Mouse (Mus musculus) midbrain, embryonic 13.5 days (tissue): ENCODE measurements around the gene Slc23a2. TPM values are rescaled to one million over a fixed set of nuclear protein-coding genes. Genes with fewer than 3 reads are reported as not detected.

ENCODE experiments used
- ATAC-seq: fragments of 200-750 bp; cut with Nextera tagmentation; 2 replicates; pipeline ENCODE4 v1.8.0; 2017; ENCODE audit warnings: mild to moderate bottlenecking, moderate TSS enrichment, moderate library complexity
- H3K27ac ChIP-seq: fragments of 300-500 bp; sonication (generic); 2 replicates; pipeline ENCODE4 v1.5.1; 2015; ENCODE audit warnings: inconsistent platforms, mild to moderate bottlenecking, moderate library complexity
- H3K27me3 ChIP-seq: fragments of 300-500 bp; sonication (generic); 2 replicates; pipeline ENCODE4 v1.6.1; 2015; ENCODE audit warnings: mild to moderate bottlenecking, inconsistent platforms
- H3K36me3 ChIP-seq: fragments of 300-500 bp; sonication (generic); 2 replicates; pipeline ENCODE4 v1.6.1; 2015; ENCODE audit warnings: mild to moderate bottlenecking, inconsistent platforms
- H3K4me1 ChIP-seq: fragments of 300-500 bp; sonication (generic); replicated peaks from 2 replicates; pipeline ENCODE4 v1.6.1; 2015; ENCODE audit warnings: inconsistent platforms
- H3K4me2 ChIP-seq: fragments of 300-500 bp; sonication (generic); replicated peaks from 2 replicates; pipeline ENCODE4 v1.6.1; 2015; ENCODE audit warnings: moderate library complexity, mild to moderate bottlenecking, inconsistent platforms
- H3K4me3 ChIP-seq: fragments of 300-500 bp; sonication (generic); replicated peaks from 2 replicates; pipeline ENCODE4 v1.5.1; 2015; ENCODE audit warnings: mild to moderate bottlenecking, inconsistent platforms
- H3K9ac ChIP-seq: fragments of 300-500 bp; sonication (generic); replicated peaks from 2 replicates; pipeline ENCODE4 v1.6.1; 2015; ENCODE audit warnings: mild to moderate bottlenecking, inconsistent platforms
- H3K9me3 ChIP-seq: fragments of 300-500 bp; sonication (generic); 2 replicates; pipeline ENCODE4 v1.6.1; 2016; ENCODE audit warnings: mild to moderate bottlenecking, inconsistent platforms
- WGBS: fragments of 180-500 bp; shearing (Covaris S2); methylation state at CpG from one replicate; pipeline ENCODE4 v1.1.7; 2015; 5-methylcytosine and 5-hydroxymethylcytosine counted together
- polyA plus RNA-seq: library from polyadenylated mRNA; unstranded; fragments of >200 nt; fragmentation: Nextera tagmentation; extraction: Ambion mirVana; gene quantifications from 2 replicates; pipeline ENCODE4 v1.2.1, GENCODE M21; 2015

Slc23a2 gene
- polyA plus RNA-seq, 1 experiment from 2014 or later, result 19.8 TPM

DNA sequence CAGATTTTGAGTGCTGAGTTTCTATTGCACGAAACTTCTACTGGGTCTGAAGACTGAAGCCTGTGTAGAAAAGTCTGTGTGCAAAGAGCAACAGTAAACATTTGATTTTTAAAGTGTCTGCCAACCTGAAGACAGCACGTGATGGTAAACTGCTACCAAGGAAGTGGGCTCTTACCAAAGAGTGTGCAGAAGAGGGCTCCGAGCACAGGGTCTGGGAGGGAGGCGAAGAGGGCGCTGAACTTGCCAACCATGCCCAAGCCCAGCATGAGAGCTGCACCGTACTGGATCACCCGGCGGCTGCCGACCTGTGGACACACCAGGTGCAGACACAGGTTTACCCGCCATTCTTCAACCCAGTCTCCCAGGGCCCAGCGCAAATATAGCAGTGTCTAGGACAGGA is 83.0 kb downstream of the Slc23a2 start:
- peaks cover 76% of the 10 kb centered on the region for H3K36me3 ChIP-seq
- no peaks in the 10 kb centered on the region for H3K9me3 ChIP-seq
- H3K27ac ChIP-seq, result no peak overlapping the region
- no peak overlapping the region for H3K4me2 ChIP-seq
- no peak overlapping the region for H3K9ac ChIP-seq
- no peak for ATAC-seq
- no peaks in the 10 kb centered on the region for H3K27me3 ChIP-seq
- H3K4me1 ChIP-seq, result no peaks in the 10 kb centered on the region
- WGBS, result 95% methylated on average over 11 of the region's 11 CpGs
- H3K4me3 ChIP-seq, result no peak overlapping the region

DNA sequence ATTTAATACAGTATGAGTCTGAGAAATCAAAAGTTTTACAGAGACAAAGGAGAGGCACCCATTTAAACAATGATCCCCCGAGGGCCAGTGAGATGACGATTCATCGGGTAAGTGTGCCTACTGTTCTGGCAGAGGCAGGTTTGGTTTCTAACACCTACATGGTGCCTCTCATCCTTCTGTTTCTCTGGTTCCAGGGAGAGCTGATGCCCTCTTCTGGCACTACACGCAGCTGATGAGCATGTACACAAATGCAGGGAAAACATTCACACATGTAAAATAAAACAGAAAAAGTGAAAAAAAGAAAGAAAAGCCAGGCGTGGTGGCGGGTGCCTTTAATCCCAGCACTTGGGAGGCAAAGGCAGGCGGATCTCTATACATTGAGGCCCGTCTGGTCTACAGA is 85.0 kb downstream of the Slc23a2 start:
- no peak overlapping the region for H3K4me2 ChIP-seq
- ATAC-seq, result no peak
- no peak overlapping the region for H3K27ac ChIP-seq
- H3K4me3 ChIP-seq, result no peak overlapping the region
- no peak overlapping the region for H3K9ac ChIP-seq
- H3K36me3 ChIP-seq, result peaks cover 78% of the 10 kb centered on the region
- H3K27me3 ChIP-seq, result no peaks in the 10 kb centered on the region
- H3K9me3 ChIP-seq, result no peaks in the 10 kb centered on the region
- 87% methylated on average over 8 of the region's 8 CpGs for WGBS
- H3K4me1 ChIP-seq, result no peaks in the 10 kb centered on the region

GRCm38 (mm10) chr2:132055349-132055753 is 89.6 kb downstream of the Slc23a2 start:
- Histone ChIP-seq H3K9me3 (no peaks in the 10 kb centered on the region), H3K27ac (no peak overlapping the region), H3K4me3 (no peak overlapping the region), H3K9ac (no peak overlapping the region), H3K4me1 (no peaks in the 10 kb centered on the region), H3K4me2 (no peak overlapping the region), H3K36me3 (peaks cover 56% of the 10 kb centered on the region), H3K27me3 (no peaks in the 10 kb centered on the region)
- 95% methylated on average over 8 of the region's 8 CpGs for WGBS
- no peak for ATAC-seq

- peaks cover 51% of the 10 kb centered on the region for H3K36me3 ChIP-seq
- H3K9ac ChIP-seq, result no peak overlapping the region
- no peak overlapping the region for H3K4me2 ChIP-seq
- H3K4me3 ChIP-seq, result no peak overlapping the region
- no peaks in the 10 kb centered on the region for H3K9me3 ChIP-seq
- ATAC-seq, result no peak
- 89% methylated on average over 4 of the region's 4 CpGs for WGBS
- no peaks in the 10 kb centered on the region for H3K27me3 ChIP-seq
- H3K27ac ChIP-seq, result no peak overlapping the region
- no peaks in the 10 kb centered on the region for H3K4me1 ChIP-seq
These were observed 91.1 kb downstream of the Slc23a2 start for GRCm38 (mm10) chr2:132053824-132054223.

DNA sequence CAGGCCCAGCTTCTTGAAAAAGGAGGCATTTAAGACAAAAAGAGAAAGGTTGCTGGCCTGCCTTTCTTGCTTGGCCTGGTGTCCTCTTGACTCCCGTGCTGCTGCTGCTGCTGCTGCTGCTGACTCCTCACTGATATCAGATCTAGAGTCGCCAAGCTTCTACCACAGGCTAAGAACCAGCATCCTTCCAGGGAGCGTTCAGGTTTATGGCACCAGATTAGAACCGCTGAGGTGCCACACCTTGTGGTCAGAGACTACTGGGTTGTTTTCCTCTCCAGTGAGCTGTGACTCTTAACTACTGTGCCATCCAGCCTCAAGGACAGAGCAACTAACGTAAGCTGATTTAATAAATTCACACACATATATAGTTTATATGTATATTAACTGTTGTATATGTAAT is 93.1 kb downstream of the Slc23a2 start:
- H3K9me3 ChIP-seq, result no peaks in the 10 kb centered on the region
- no peak overlapping the region for H3K4me2 ChIP-seq
- no peaks in the 10 kb centered on the region for H3K4me1 ChIP-seq
- no peak overlapping the region for H3K9ac ChIP-seq
- H3K36me3 ChIP-seq, result peaks cover 33% of the 10 kb centered on the region
- H3K27me3 ChIP-seq, result no peaks in the 10 kb centered on the region
- 85% methylated on average over 5 of the region's 5 CpGs for WGBS
- no peak overlapping the region for H3K27ac ChIP-seq
- H3K4me3 ChIP-seq, result no peak overlapping the region
- ATAC-seq, result no peak

DNA sequence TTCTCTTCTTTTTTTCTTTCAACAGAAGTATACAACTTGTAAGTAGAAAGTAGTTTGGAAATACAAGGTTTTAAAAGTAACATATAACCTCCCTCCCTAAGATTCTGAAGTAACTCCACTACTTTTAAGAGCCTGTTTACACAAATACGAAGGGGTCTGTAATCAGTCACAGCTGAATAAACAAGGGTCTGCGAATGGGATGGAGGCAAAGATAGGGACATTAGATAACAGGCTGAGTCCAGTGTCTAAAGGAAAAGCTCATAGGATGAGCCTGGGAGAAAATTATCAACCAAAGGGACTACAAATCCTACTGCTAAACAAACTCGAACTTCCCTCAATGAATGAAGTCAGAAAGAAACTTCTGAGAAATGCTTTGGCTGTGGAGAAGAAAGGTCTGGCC is 95.0 kb downstream of the Slc23a2 start:
- 55% methylated on average over 3 of the region's 3 CpGs for WGBS
- no peaks in the 10 kb centered on the region; the same call in 1 of the 2 replicates for H3K4me1 ChIP-seq
- H3K4me2 ChIP-seq, result no peak overlapping the region
- H3K27ac ChIP-seq, result no peak overlapping the region
- no peak for ATAC-seq
- H3K9me3 ChIP-seq, result no peaks in the 10 kb centered on the region
- H3K9ac ChIP-seq, result no peak overlapping the region
- H3K4me3 ChIP-seq, result no peak overlapping the region
- peaks cover 15% of the 10 kb centered on the region for H3K36me3 ChIP-seq
- H3K27me3 ChIP-seq, result no peaks in the 10 kb centered on the region

DNA sequence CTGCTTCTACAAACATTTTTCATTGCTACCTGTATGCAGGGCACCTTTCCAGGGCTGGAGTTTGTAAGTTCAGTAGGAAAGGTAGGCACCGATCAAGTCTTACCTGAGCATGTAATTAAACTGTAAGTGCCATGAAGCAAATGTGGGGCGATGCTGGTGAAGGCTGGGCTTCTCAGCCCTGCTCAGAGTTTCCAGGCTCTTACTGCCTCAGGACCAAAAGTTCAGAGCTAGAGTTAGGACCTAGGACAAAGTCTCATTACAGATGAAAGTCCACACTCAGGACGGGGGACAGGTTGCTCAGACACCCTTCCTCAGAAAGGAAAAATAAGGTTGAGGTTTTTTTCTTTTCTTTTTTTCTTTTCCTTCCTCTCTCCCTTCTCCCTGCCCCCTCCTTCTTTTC is 95.4 kb downstream of the Slc23a2 start:
- no peaks in the 10 kb centered on the region for H3K27me3 ChIP-seq
- no peak overlapping the region for H3K27ac ChIP-seq
- H3K4me1 ChIP-seq, result no peaks in the 10 kb centered on the region; the same call in 1 of the 2 replicates
- H3K4me2 ChIP-seq, result no peak overlapping the region
- no peak overlapping the region for H3K9ac ChIP-seq
- no peak overlapping the region for H3K4me3 ChIP-seq
- WGBS, result 88% methylated on average over 3 of the region's 3 CpGs
- H3K36me3 ChIP-seq, result peaks cover 11% of the 10 kb centered on the region
- H3K9me3 ChIP-seq, result no peaks in the 10 kb centered on the region
- ATAC-seq, result no peak

DNA sequence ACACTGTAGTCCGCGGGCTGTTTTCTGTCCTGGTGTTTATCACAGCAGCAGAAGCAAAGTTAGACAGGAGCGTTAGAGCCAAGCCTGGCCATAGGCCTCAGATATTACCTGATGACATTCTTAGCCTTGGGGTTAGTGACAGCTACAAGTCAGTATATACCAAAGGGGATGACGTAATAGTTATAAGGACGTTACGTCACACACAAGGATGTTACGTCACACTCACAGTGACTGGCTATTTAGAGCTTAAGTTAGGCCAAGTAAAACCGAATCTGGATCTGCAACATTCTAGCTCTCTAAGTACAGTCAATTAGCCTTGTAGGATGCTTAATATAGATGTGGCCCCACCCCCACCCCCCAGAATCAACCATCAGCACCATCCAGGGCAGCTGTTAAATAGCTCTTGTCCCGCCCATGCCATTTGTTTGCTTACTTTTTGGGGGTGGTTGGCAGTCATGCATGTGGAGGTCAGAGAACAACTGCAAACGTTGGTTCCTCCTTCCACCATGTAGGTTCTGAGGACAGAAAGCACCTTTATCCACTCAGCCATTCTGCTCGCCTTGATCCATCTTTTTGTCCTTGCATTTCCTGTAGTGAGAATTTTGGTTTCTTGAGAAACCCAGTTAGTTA is 96.7 kb downstream of the Slc23a2 start:
- Histone ChIP-seq H3K9me3 (no peaks in the 10 kb centered on the region), H3K36me3 (peaks cover 4% of the 10 kb centered on the region; the same call in 1 of the 2 replicates), H3K27ac (no peak overlapping the region), H3K4me3 (no peak overlapping the region), H3K4me2 (no peak overlapping the region), H3K27me3 (no peaks in the 10 kb centered on the region), H3K4me1 (peaks cover 3% of the 10 kb centered on the region; the same call in 1 of the 2 replicates), H3K9ac (no peak overlapping the region)
- ATAC-seq, result no peak
- WGBS, result 89% methylated on average over 11 of the region's 11 CpGs

DNA sequence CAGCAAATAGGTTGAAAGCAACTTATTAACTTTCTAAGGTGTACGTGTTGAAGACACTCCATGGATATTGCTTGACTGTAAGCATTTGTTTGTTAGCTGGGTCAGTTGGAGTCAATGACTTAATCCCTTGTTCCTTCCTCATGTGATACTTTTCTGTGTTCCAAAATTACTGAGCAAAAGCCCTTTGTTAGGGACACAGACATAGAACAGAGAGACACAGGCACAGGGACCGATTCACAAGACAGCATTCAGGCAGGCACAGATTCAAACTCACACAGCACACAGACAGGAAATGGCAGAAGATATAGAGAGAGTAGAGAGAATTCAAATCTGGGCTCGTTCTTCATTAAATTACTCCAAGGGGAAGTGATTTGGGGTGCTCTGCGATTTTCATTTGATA is 97.5 kb downstream of the Slc23a2 start:
- Histone ChIP-seq H3K36me3 (no peaks in the 10 kb centered on the region), H3K4me2 (no peak overlapping the region), H3K4me1 (peaks cover 3% of the 10 kb centered on the region; the same call in 1 of the 2 replicates), H3K4me3 (no peak overlapping the region), H3K9ac (no peak overlapping the region), H3K27me3 (no peaks in the 10 kb centered on the region), H3K27ac (no peak overlapping the region), H3K9me3 (no peaks in the 10 kb centered on the region)
- 87% methylated on average over 4 of the region's 4 CpGs for WGBS
- ATAC-seq, result no peak

- no peak for ATAC-seq
- Histone ChIP-seq H3K36me3 (no peaks in the 10 kb centered on the region), H3K4me3 (no peak overlapping the region), H3K9ac (no peak overlapping the region), H3K27ac (no peak overlapping the region), H3K4me2 (no peak overlapping the region), H3K4me1 (peaks cover 3% of the 10 kb centered on the region; the same call in 1 of the 2 replicates), H3K9me3 (no peaks in the 10 kb centered on the region), H3K27me3 (no peaks in the 10 kb centered on the region)
- 94% methylated on average over 4 of the region's 4 CpGs for WGBS
These were observed 98.2 kb downstream of the Slc23a2 start for GRCm38 (mm10) chr2:132046659-132047058.

GRCm38 (mm10) chr2:132044320-132045274 is 100.3 kb downstream of the Slc23a2 start:
- H3K4me1 ChIP-seq, result peaks cover 3% of the 10 kb centered on the region; the same call in 1 of the 2 replicates
- H3K27ac ChIP-seq, result no peak overlapping the region
- no peaks in the 10 kb centered on the region for H3K36me3 ChIP-seq
- no peak overlapping the region for H3K9ac ChIP-seq
- H3K4me3 ChIP-seq, result no peak overlapping the region
- 61% methylated on average over 15 of the region's 15 CpGs for WGBS
- no peak overlapping the region for H3K4me2 ChIP-seq
- no peak for ATAC-seq
- H3K27me3 ChIP-seq, result no peaks in the 10 kb centered on the region
- no peaks in the 10 kb centered on the region for H3K9me3 ChIP-seq

DNA sequence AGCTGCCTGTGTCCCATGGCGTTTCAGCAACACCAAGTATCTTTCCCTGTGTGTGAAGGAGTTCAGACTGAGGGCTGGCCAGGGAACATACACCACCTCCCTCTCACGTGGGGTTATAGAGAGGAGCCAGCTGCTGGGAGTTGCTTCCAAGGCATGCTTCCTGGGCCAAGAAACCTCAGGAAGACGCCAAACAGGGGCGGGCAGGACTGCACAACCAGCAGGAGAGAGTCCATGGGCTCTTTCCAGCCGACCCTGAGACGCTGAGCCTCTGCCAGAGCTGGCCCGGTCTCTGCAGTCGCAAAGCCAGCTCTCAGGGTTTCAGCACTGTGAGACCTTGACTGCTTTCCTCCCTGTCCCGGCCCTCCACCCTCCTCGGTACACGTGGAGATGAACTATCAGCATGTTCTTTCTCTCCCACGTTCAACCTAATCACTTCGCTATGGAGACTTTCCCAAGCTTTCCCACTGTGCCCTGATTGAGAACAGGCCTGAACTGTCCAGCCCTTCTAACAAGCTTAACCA is 101.7 kb downstream of the Slc23a2 start:
- peak; percentile 37; the same call in 1 of the 2 replicates for ATAC-seq
- Histone ChIP-seq H3K4me1 (peaks cover 3% of the 10 kb centered on the region; the same call in 1 of the 2 replicates), H3K27me3 (no peaks in the 10 kb centered on the region), H3K27ac (no peak overlapping the region), H3K36me3 (no peaks in the 10 kb centered on the region), H3K4me3 (no peak overlapping the region), H3K9ac (no peak overlapping the region), H3K9me3 (no peaks in the 10 kb centered on the region), H3K4me2 (no peak overlapping the region)
- WGBS, result 52% methylated on average over 13 of the region's 13 CpGs
